Mouse (Mus musculus): ENCODE measurements around the gene Trim63. TPM values are rescaled to one million over a fixed set of nuclear protein-coding genes. Genes with fewer than 3 reads are reported as not detected.

The Trim63 gene
- polyA plus RNA-seq, 1 experiment from 2014 or later, result 1.4 TPM

GRCm38 (mm10) chr4:134297369-134297768 lies 17.6 kb upstream of the Trim63 start:
- Histone ChIP-seq H3K9ac (ENCODE audit: low read depth, low read length) (no peak overlapping the region), H3K4me3 (ENCODE audit: low read depth, low read length) (no peak overlapping the region), H3K9me3 (ENCODE audit: control insufficient read depth) (no peaks in the 10 kb centered on the region), H3K27me3 (replicated peaks; ENCODE audit: control insufficient read depth, insufficient read depth, low read length) (0 out of 2 replicates have a peak, but pooled peaks cover 8% of the 10 kb centered on the region), H3K27ac (ENCODE audit: low read depth, low read length) (no peak overlapping the region), H3K4me2 (replicated peaks; ENCODE audit: low read depth) (no peak overlapping the region), H3K36me3 (ENCODE audit: control insufficient read depth, insufficient read depth) (no peaks in the 10 kb centered on the region), H3K4me1 (replicated peaks; ENCODE audit: control insufficient read depth, insufficient read depth, low read length) (no peaks in the 10 kb centered on the region)
- 69% methylated on average over 8 of the region's 8 CpGs for WGBS
- TF ChIP-seq CTCF (IDR thresholded peaks at IDR 0.05; ENCODE audit: low read depth), result no peak
- no peak for ATAC-seq

- no peak for ATAC-seq
- Histone ChIP-seq H3K27ac (ENCODE audit: low read depth, low read length) (no peak overlapping the region), H3K4me2 (replicated peaks; ENCODE audit: low read depth) (no peak overlapping the region), H3K9ac (ENCODE audit: low read depth, low read length) (no peak overlapping the region), H3K36me3 (ENCODE audit: control insufficient read depth, insufficient read depth) (no peaks in the 10 kb centered on the region), H3K4me3 (ENCODE audit: low read depth, low read length) (no peak overlapping the region), H3K9me3 (ENCODE audit: control insufficient read depth) (no peaks in the 10 kb centered on the region), H3K4me1 (replicated peaks; ENCODE audit: control insufficient read depth, insufficient read depth, low read length) (no peaks in the 10 kb centered on the region), H3K27me3 (replicated peaks; ENCODE audit: control insufficient read depth, insufficient read depth, low read length) (no peaks in the 10 kb centered on the region)
- no peak for TF ChIP-seq CTCF (IDR thresholded peaks at IDR 0.05; ENCODE audit: low read depth)
- WGBS, result 80% methylated on average over 19 of the region's 19 CpGs
Measured at GRCm38 (mm10) chr4:134298626-134299497, 16.1 kb upstream of the Trim63 start.

- WGBS, result 72% methylated on average over 4 of the region's 4 CpGs
- H3K9ac ChIP-seq (ENCODE audit: low read depth, low read length), result no peak overlapping the region
- H3K27me3 ChIP-seq (replicated peaks; ENCODE audit: control insufficient read depth, insufficient read depth, low read length), result no peaks in the 10 kb centered on the region
- no peaks in the 10 kb centered on the region for H3K36me3 ChIP-seq (ENCODE audit: control insufficient read depth, insufficient read depth)
- H3K9me3 ChIP-seq (ENCODE audit: control insufficient read depth), result no peaks in the 10 kb centered on the region
- no peak overlapping the region for H3K4me3 ChIP-seq (ENCODE audit: low read depth, low read length)
- no peak for ATAC-seq
- no peak overlapping the region for H3K4me2 ChIP-seq (replicated peaks; ENCODE audit: low read depth)
- no peak overlapping the region for H3K27ac ChIP-seq (ENCODE audit: low read depth, low read length)
- no peaks in the 10 kb centered on the region for H3K4me1 ChIP-seq (replicated peaks; ENCODE audit: control insufficient read depth, insufficient read depth, low read length)
- TF ChIP-seq CTCF (IDR thresholded peaks at IDR 0.05; ENCODE audit: low read depth), result no peak
Measured at GRCm38 (mm10) chr4:134299498-134299810, 15.5 kb upstream of the Trim63 start.

GRCm38 (mm10) chr4:134300316-134300715 lies 14.6 kb upstream of the Trim63 start:
- no peaks in the 10 kb centered on the region for H3K4me1 ChIP-seq (replicated peaks; ENCODE audit: control insufficient read depth, insufficient read depth, low read length)
- no peak overlapping the region for H3K9ac ChIP-seq (ENCODE audit: low read depth, low read length)
- H3K9me3 ChIP-seq (ENCODE audit: control insufficient read depth), result no peaks in the 10 kb centered on the region
- H3K36me3 ChIP-seq (ENCODE audit: control insufficient read depth, insufficient read depth), result no peaks in the 10 kb centered on the region
- WGBS, result 70% methylated on average over 9 of the region's 9 CpGs
- H3K4me3 ChIP-seq (ENCODE audit: low read depth, low read length), result no peak overlapping the region
- H3K4me2 ChIP-seq (replicated peaks; ENCODE audit: low read depth), result no peak overlapping the region
- H3K27ac ChIP-seq (ENCODE audit: low read depth, low read length), result no peak overlapping the region
- no peaks in the 10 kb centered on the region for H3K27me3 ChIP-seq (replicated peaks; ENCODE audit: control insufficient read depth, insufficient read depth, low read length)
- no peak for ATAC-seq
- TF ChIP-seq CTCF (IDR thresholded peaks at IDR 0.05; ENCODE audit: low read depth), result no peak

DNA sequence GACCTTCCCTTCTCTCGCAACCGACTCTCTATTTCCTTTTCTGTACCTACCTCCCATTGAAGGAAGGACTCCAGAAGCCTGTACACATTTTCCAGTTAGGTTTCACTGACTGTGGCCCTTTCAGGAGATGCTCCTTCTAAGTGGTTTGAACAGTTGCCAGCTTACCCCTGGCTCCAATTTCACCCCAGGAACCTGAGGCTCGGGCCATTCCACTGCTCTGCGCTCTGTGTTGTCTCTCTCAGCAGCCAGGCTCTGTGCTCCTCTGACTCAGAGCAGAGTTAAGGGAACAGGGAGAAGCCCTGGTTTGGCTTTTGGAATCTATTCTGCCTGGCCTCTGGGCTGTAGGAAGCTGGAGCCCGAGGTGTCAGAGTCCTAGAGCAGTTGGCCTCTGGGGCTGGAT lies 12.8 kb upstream of the Trim63 start:
- H3K4me1 ChIP-seq (replicated peaks; ENCODE audit: control insufficient read depth, insufficient read depth, low read length), result 0 out of 2 replicates have a peak, but pooled peaks cover 1% of the 10 kb centered on the region
- no peak for TF ChIP-seq CTCF (IDR thresholded peaks at IDR 0.05; ENCODE audit: low read depth)
- WGBS, result 81% methylated on average over 5 of the region's 5 CpGs
- no peak overlapping the region for H3K9ac ChIP-seq (ENCODE audit: low read depth, low read length)
- H3K9me3 ChIP-seq (ENCODE audit: control insufficient read depth), result no peaks in the 10 kb centered on the region
- no peak overlapping the region for H3K4me3 ChIP-seq (ENCODE audit: low read depth, low read length)
- H3K27me3 ChIP-seq (replicated peaks; ENCODE audit: control insufficient read depth, insufficient read depth, low read length), result no peaks in the 10 kb centered on the region
- H3K27ac ChIP-seq (ENCODE audit: low read depth, low read length), result no peak overlapping the region
- ATAC-seq, result no peak
- no peaks in the 10 kb centered on the region for H3K36me3 ChIP-seq (ENCODE audit: control insufficient read depth, insufficient read depth)
- H3K4me2 ChIP-seq (replicated peaks; ENCODE audit: low read depth), result no peak overlapping the region

- Histone ChIP-seq H3K9me3 (ENCODE audit: control insufficient read depth) (no peaks in the 10 kb centered on the region), H3K4me2 (replicated peaks; ENCODE audit: low read depth) (peak overlapping the region; percentile 52), H3K27me3 (replicated peaks; ENCODE audit: control insufficient read depth, insufficient read depth, low read length) (no peaks in the 10 kb centered on the region), H3K4me1 (replicated peaks; ENCODE audit: control insufficient read depth, insufficient read depth, low read length) (0 out of 2 replicates have a peak, but pooled peaks cover 5% of the 10 kb centered on the region), H3K9ac (ENCODE audit: low read depth, low read length) (no peak overlapping the region), H3K27ac (ENCODE audit: low read depth, low read length) (0 out of 2 replicates have a peak overlapping the region, but pooled peaks have one; percentile 7), H3K36me3 (ENCODE audit: control insufficient read depth, insufficient read depth) (no peaks in the 10 kb centered on the region), H3K4me3 (ENCODE audit: low read depth, low read length) (no peak overlapping the region)
- ATAC-seq, result no peak; the same call in 1 of the 2 replicates
- 20% methylated on average over 2 of the region's 2 CpGs for WGBS
- TF ChIP-seq CTCF (IDR thresholded peaks at IDR 0.05; ENCODE audit: low read depth), result no peak
Measured at GRCm38 (mm10) chr4:134306963-134307362, 8.0 kb upstream of the Trim63 start.
